Mouse (Mus musculus) limb, embryonic 11.5 days (tissue): ENCODE results near the gene Fam171a1. TPM values are rescaled to one million over a fixed set of nuclear protein-coding genes. Genes with fewer than 3 reads are reported as not detected.

Source experiments
- ATAC-seq: fragments of 200-750 bp; cut with Nextera tagmentation; 2 replicates; pipeline ENCODE4 v1.8.0; 2017; ENCODE audit warnings: low read depth; ENCODE audit not compliant: insufficient number of reproducible peaks, low FRiP score, low TSS enrichment
- DNase-seq: peaks from one replicate; pipeline ENCODE4 v3.0.0-alpha.2; 2015; ENCODE audit warnings: low spot score
- H3K27ac ChIP-seq: fragments of 300-500 bp; sonication (generic); replicated peaks from 2 replicates; pipeline ENCODE4 v1.5.1; 2014; ENCODE audit warnings: low read depth, mild to moderate bottlenecking, low read length
- H3K27me3 ChIP-seq: fragments of 300-500 bp; sonication (generic); 2 replicates; pipeline ENCODE4 v1.6.1; 2014; ENCODE audit warnings: mild to moderate bottlenecking, low read length, mixed read lengths; ENCODE audit not compliant: control insufficient read depth, insufficient read depth
- H3K36me3 ChIP-seq: fragments of 300-500 bp; sonication (generic); 2 replicates; pipeline ENCODE4 v1.6.1; 2014; ENCODE audit warnings: mild to moderate bottlenecking, low read length, moderate library complexity, mixed read lengths; ENCODE audit not compliant: control insufficient read depth, insufficient read depth
- H3K4me1 ChIP-seq: fragments of 300-500 bp; sonication (generic); 2 replicates; pipeline ENCODE4 v1.6.1; 2014; ENCODE audit warnings: low read length, mixed read lengths; ENCODE audit not compliant: control insufficient read depth, insufficient read depth
- H3K4me2 ChIP-seq: fragments of 300-500 bp; sonication (generic); 2 replicates; pipeline ENCODE4 v1.6.1; 2014; ENCODE audit warnings: low read depth, mild to moderate bottlenecking, moderate library complexity; ENCODE audit not compliant: severe bottlenecking
- H3K4me3 ChIP-seq: fragments of 300-500 bp; sonication (generic); 2 replicates; pipeline ENCODE4 v1.5.1; 2014; ENCODE audit warnings: low read depth, low read length
- H3K9ac ChIP-seq: fragments of 300-500 bp; sonication (generic); 2 replicates; pipeline ENCODE4 v1.6.1; 2014; ENCODE audit warnings: mild to moderate bottlenecking, low read length
- H3K9me3 ChIP-seq: fragments of 300-500 bp; sonication (generic); 2 replicates; pipeline ENCODE4 v1.6.1; 2016; ENCODE audit warnings: low read length; ENCODE audit not compliant: control insufficient read depth
- WGBS: fragments of 180-500 bp; shearing (Covaris S2); extraction: QIAGEN DNeasy Blood & Tissue Kit; methylation state at CpG from one replicate; pipeline ENCODE4 v1.1.7; 2014; 5-methylcytosine and 5-hydroxymethylcytosine counted together
- polyA plus RNA-seq: library from polyadenylated mRNA; unstranded; fragments of >200 nt; fragmentation: Nextera tagmentation; extraction: Ambion mirVana; gene quantifications from 2 replicates; pipeline ENCODE4 v1.2.1, GENCODE M21; 2014

Fam171a1 gene
- polyA plus RNA-seq, 1 experiment from 2014 or later: 37.3 TPM

DNA sequence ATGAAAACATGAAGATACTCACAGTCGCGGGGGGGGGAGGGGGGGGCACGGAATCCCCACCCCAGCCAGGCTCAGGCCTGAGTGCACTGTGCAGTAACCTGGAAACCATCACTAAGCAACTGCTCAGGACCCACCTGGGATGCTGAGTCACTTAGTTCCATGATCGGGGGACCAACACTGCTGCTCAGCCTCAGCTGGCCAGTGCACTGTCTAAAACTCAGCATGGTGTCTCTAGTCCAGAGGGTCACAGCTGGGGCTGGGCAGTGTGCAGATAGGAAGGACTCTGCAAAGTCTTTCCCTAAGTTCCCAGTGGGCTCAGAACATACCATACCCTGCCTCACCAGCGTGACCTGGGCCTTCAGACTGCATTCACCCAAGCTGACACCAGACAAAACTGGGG lies 26.6 kb downstream of the Fam171a1 start:
- H3K27ac ChIP-seq: no peak overlapping the region
- no peak overlapping the region for H3K4me3 ChIP-seq
- DNase-seq (no peak), ATAC-seq (no peak; the same call in 1 of the 2 replicates)
- H3K27me3 ChIP-seq: no peaks in the 10 kb centered on the region
- no peaks in the 10 kb centered on the region for H3K9me3 ChIP-seq
- no peak overlapping the region for H3K9ac ChIP-seq
- no peak overlapping the region for H3K4me2 ChIP-seq
- 80% methylated on average over 5 of the region's 5 CpGs for WGBS
- no peaks in the 10 kb centered on the region for H3K36me3 ChIP-seq
- H3K4me1 ChIP-seq: no peaks in the 10 kb centered on the region

DNA sequence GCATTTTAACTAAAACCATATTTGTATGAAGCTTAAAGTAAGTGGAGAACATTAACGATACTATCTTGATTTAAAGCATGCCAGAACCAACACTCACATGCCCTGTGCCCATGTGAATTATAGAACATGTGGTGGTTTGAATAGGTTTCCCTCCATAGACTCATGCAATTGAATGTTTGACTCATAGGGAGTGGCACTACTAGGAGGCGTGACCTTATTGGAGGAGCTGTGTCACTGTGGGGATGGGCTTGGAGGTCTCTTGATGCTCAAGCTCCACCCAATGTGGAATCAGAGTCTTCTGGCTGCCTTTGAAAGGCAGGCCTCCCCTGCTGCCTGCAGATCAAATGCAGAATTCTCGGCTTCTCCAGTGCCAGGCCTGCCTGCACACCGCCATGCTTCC lies 27.8 kb downstream of the Fam171a1 start:
- Histone ChIP-seq H3K9ac (no peak overlapping the region), H3K27me3 (no peaks in the 10 kb centered on the region), H3K4me2 (no peak overlapping the region), H3K4me3 (no peak overlapping the region), H3K27ac (no peak overlapping the region), H3K36me3 (no peaks in the 10 kb centered on the region; the same call in 1 of the 2 replicates), H3K9me3 (no peaks in the 10 kb centered on the region), H3K4me1 (no peaks in the 10 kb centered on the region)
- DNase-seq (no peak), ATAC-seq (no peak)
- 85% methylated on average over 4 of the region's 4 CpGs for WGBS

GRCm38 (mm10) chr2:3144291-3144690 lies 30.3 kb downstream of the Fam171a1 start:
- WGBS: 94% methylated on average over 5 of the region's 5 CpGs
- Histone ChIP-seq H3K9ac (no peak overlapping the region), H3K27me3 (no peaks in the 10 kb centered on the region), H3K4me1 (no peaks in the 10 kb centered on the region), H3K4me2 (no peak overlapping the region), H3K27ac (no peak overlapping the region), H3K9me3 (no peaks in the 10 kb centered on the region), H3K36me3 (no peaks in the 10 kb centered on the region; the same call in 1 of the 2 replicates), H3K4me3 (no peak overlapping the region)
- no peak for ATAC-seq
- no peak for DNase-seq

GRCm38 (mm10) chr2:3147550-3148157 lies 33.6 kb downstream of the Fam171a1 start:
- H3K9ac ChIP-seq: no peak overlapping the region
- no peak overlapping the region for H3K27ac ChIP-seq
- no peaks in the 10 kb centered on the region; the same call in 1 of the 2 replicates for H3K36me3 ChIP-seq
- DNase-seq (no peak), ATAC-seq (no peak)
- H3K4me1 ChIP-seq: peaks cover 3% of the 10 kb centered on the region; the same call in 1 of the 2 replicates
- no peaks in the 10 kb centered on the region for H3K27me3 ChIP-seq
- H3K9me3 ChIP-seq: no peaks in the 10 kb centered on the region
- no peak overlapping the region for H3K4me2 ChIP-seq
- H3K4me3 ChIP-seq: no peak overlapping the region
- 46% methylated on average over 6 of the region's 6 CpGs for WGBS

DNA sequence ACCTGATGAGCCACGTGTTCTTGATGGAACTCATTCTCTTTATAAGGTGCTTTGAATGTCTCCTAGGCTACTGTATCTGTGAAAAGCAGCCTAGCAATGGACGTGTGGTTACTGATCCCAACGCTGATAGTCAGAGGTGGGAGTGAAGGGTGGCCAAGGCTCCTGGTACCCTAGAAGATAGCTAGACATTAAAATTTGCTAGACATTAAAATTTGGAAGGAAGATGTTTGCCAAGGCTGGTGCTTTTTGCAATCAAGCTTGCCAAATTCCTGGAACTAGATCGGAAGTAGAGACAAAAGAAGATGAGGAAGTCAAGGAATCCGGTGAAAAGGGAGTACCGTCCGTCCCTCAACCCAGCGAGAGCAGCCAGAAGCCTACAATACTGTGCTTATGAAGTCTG lies 34.7 kb downstream of the Fam171a1 start:
- H3K4me2 ChIP-seq: no peak overlapping the region
- no peak overlapping the region for H3K4me3 ChIP-seq
- no peaks in the 10 kb centered on the region for H3K27me3 ChIP-seq
- H3K4me1 ChIP-seq: peaks cover 3% of the 10 kb centered on the region; the same call in 1 of the 2 replicates
- no peak overlapping the region for H3K9ac ChIP-seq
- no peak for DNase-seq
- no peak for ATAC-seq
- no peak overlapping the region for H3K27ac ChIP-seq
- WGBS: 94% methylated on average over 8 of the region's 8 CpGs
- no peaks in the 10 kb centered on the region for H3K9me3 ChIP-seq
- H3K36me3 ChIP-seq: no peaks in the 10 kb centered on the region; the same call in 1 of the 2 replicates

DNA sequence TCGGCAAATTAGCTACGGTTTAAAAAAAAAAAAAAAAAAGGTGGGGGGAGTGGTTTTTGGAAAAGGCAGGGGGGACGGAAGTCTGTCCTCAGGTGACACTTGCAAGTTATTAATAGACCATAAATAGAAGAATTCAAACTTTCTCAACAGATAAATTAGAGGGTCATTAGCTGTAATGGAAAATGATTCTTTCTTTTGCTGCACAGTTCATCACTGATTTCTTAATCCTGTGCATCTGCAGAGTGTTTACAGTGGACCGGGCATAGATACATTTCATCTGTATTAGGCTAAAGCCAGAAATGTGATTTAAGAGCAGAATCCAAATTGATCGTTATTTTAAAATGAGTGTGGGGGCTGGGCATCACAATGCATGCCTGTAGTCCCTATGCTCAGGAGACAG lies 36.3 kb downstream of the Fam171a1 start:
- 57% methylated on average over 5 of the region's 5 CpGs for WGBS
- Histone ChIP-seq H3K27me3 (no peaks in the 10 kb centered on the region), H3K4me2 (no peak overlapping the region), H3K27ac (no peak overlapping the region), H3K9ac (no peak overlapping the region), H3K9me3 (no peaks in the 10 kb centered on the region), H3K4me1 (peaks cover 3% of the 10 kb centered on the region; the same call in 1 of the 2 replicates), H3K36me3 (no peaks in the 10 kb centered on the region; the same call in 1 of the 2 replicates), H3K4me3 (no peak overlapping the region)
- ATAC-seq: no peak
- DNase-seq: no peak

DNA sequence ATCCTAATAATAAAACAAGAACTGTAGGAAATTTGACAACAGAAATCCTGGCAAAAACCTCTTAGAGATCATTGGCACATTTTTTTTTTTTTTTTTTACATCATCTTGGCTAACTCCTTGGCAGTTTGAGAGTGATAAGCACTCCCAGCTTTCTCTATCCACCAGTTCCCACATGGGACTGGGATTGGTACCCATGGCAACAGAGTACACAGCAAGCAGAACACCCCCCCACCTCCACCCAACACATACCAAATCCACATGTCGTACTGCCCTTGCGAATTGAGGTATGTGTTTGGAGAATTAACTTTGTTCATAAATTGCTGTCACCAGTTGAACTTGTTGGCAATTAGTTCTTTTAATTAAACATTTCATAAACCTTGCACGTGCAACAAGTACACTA lies 37.3 kb downstream of the Fam171a1 start:
- peaks cover 3% of the 10 kb centered on the region; the same call in 1 of the 2 replicates for H3K4me1 ChIP-seq
- H3K4me3 ChIP-seq: no peak overlapping the region
- H3K9ac ChIP-seq: no peak overlapping the region
- no peaks in the 10 kb centered on the region for H3K9me3 ChIP-seq
- no peaks in the 10 kb centered on the region for H3K27me3 ChIP-seq
- H3K36me3 ChIP-seq: no peaks in the 10 kb centered on the region; the same call in 1 of the 2 replicates
- no peak overlapping the region for H3K27ac ChIP-seq
- ATAC-seq (no peak), DNase-seq (no peak)
- WGBS: 62% methylated on average over 3 of the region's 3 CpGs
- no peak overlapping the region for H3K4me2 ChIP-seq

- H3K4me3 ChIP-seq: no peak overlapping the region
- WGBS: 94% methylated on average over 1 of the region's 1 CpGs
- no peak for DNase-seq
- H3K4me2 ChIP-seq: no peak overlapping the region
- H3K9ac ChIP-seq: no peak overlapping the region
- no peak for ATAC-seq
- peaks cover 3% of the 10 kb centered on the region; the same call in 1 of the 2 replicates for H3K4me1 ChIP-seq
- no peaks in the 10 kb centered on the region for H3K27me3 ChIP-seq
- H3K27ac ChIP-seq: no peak overlapping the region
- no peaks in the 10 kb centered on the region for H3K9me3 ChIP-seq
- no peaks in the 10 kb centered on the region for H3K36me3 ChIP-seq
Measured at GRCm38 (mm10) chr2:3154091-3154665, 40.2 kb downstream of the Fam171a1 start.
